Mouse (Mus musculus): ENCODE results near the gene Nsfl1c.

Nsfl1c gene

GRCm38 (mm10) chr2:151544673-151545072 lies 50.7 kb downstream of the Nsfl1c start:
- DNase-seq: no peak

- DNase-seq: no peak
Observed at GRCm38 (mm10) chr2:151546571-151546970, 52.6 kb downstream of the Nsfl1c start.

- DNase-seq: no peak
Observed at GRCm38 (mm10) chr2:151549615-151550121, 55.7 kb downstream of the Nsfl1c start.

Measured in kidney, postnatal 14 days (tissue).